Mouse (Mus musculus) CH12.LX (cell line): ENCODE measurements around the gene Zfp747.
"Not testable (repeated sequence)": the region's sequence is repeated elsewhere in the genome, so short reads cannot be mapped to it uniquely, and the experiment has no call there.

Source experiments
- CTCF ChIP-seq, 2 experiments: IDR thresholded peaks in 1 of 2; conservative IDR thresholded peaks in 1 of 2; 2 replicates each; pipeline ENCODE4 v1.5.1; 2011 to 2012; ENCODE audit warnings: low read depth in 2 of 2, low read length in 2 of 2, improper control_type of control experiment in 1 of 2, inconsistent platforms in 1 of 2, mild to moderate bottlenecking in 1 of 2, moderate library complexity in 1 of 2
- ELF1 ChIP-seq: IDR thresholded peaks from 2 replicates; pipeline ENCODE4 v1.6.1; 2014; ENCODE audit warnings: low read depth, mild to moderate bottlenecking, inconsistent platforms, low read length, improper control_type of control experiment
- EP300 ChIP-seq: IDR thresholded peaks from 2 replicates; pipeline ENCODE4 v1.6.1; 2011; ENCODE audit warnings: low read length, improper control_type of control experiment
- POLR2A ChIP-seq: IDR thresholded peaks from 2 replicates; pipeline ENCODE4 v1.6.1; 2011; ENCODE audit warnings: low read depth, mild to moderate bottlenecking, improper control_type of control experiment, low read length
- POLR2AphosphoS2 ChIP-seq: IDR thresholded peaks from 2 replicates; pipeline ENCODE4 v1.6.1; 2011; ENCODE audit warnings: low read depth, low read length, improper control_type of control experiment
- SMC3 ChIP-seq: IDR thresholded peaks from 2 replicates; pipeline ENCODE4 v1.6.1; 2011; ENCODE audit warnings: low read depth, low read length, improper control_type of control experiment
- ZNF384 ChIP-seq: IDR thresholded peaks from 2 replicates; pipeline ENCODE4 v1.6.1; 2012; ENCODE audit warnings: low read depth, low read length, improper control_type of control experiment, inconsistent platforms

DNA sequence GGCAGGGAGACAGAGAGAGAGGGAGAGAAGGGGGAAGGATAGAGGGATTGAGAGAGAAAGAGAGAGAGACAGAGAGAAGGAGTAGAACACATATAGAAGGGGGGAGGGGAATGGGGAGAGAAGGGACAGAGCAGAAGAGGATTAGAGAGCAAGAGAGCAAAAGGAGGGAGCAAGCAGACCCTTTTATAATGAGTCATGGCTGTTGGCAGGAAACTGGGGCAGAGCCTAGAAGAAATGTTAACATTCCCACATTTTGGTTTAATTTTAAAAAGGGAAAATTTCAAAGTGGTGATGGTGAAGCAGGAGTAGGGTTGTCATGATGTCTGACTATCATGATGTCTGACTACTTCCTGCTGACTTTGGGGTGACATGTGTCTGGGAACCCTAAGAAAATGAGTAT, 12.4 kb upstream of the Zfp747 start:
- TF ChIP-seq CTCF (conservative IDR thresholded peaks at IDR 0.05 in 1 of 2, IDR thresholded peaks at IDR 0.05 in 1 of 2; ENCODE audit: low read depth in 2 of 2, low read length in 2 of 2); ZNF384; EP300; SMC3; POLR2A; ELF1; POLR2AphosphoS2: not testable (repeated sequence)
